Mouse (Mus musculus) neural tube, embryonic 11.5 days (tissue): Measurements from ENCODE around the gene Hibch. TPM values are rescaled to one million over a fixed set of nuclear protein-coding genes. Genes with fewer than 3 reads are reported as not detected.

Source experiments
- ATAC-seq: fragments of 200-750 bp; cut with Nextera tagmentation; 2 replicates; pipeline ENCODE4 v1.8.0; 2017; ENCODE audit warnings: moderate number of reproducible peaks, mild to moderate bottlenecking, moderate TSS enrichment, moderate library complexity; ENCODE audit not compliant: insufficient read depth, low FRiP score, low TSS enrichment
- DNase-seq: peaks from one replicate; pipeline ENCODE4 v3.0.0-alpha.2; 2015; ENCODE audit warnings: low spot score
- H3K27ac ChIP-seq: fragments of 300-500 bp; sonication (generic); 2 replicates; pipeline ENCODE4 v1.5.1; 2014; ENCODE audit warnings: low read depth, mild to moderate bottlenecking, low read length
- H3K27me3 ChIP-seq: fragments of 300-500 bp; sonication (generic); 2 replicates; pipeline ENCODE4 v1.6.1; 2014; ENCODE audit warnings: mild to moderate bottlenecking, low read length, mixed read lengths; ENCODE audit not compliant: control insufficient read depth, insufficient read depth
- H3K36me3 ChIP-seq: fragments of 300-500 bp; sonication (generic); 2 replicates; pipeline ENCODE4 v1.6.1; 2014; ENCODE audit warnings: mild to moderate bottlenecking, low read length, moderate library complexity, mixed read lengths; ENCODE audit not compliant: control insufficient read depth, insufficient read depth
- H3K4me1 ChIP-seq: fragments of 300-500 bp; sonication (generic); 2 replicates; pipeline ENCODE4 v1.6.1; 2014; ENCODE audit warnings: low read length, mixed read lengths; ENCODE audit not compliant: control insufficient read depth, insufficient read depth
- H3K4me2 ChIP-seq: fragments of 300-500 bp; sonication (generic); 2 replicates; pipeline ENCODE4 v1.6.1; 2014; ENCODE audit warnings: low read depth, mild to moderate bottlenecking, moderate library complexity
- H3K4me3 ChIP-seq: fragments of 300-500 bp; sonication (generic); 2 replicates; pipeline ENCODE4 v1.5.1; 2014; ENCODE audit warnings: low read depth, low read length
- H3K9ac ChIP-seq: fragments of 300-500 bp; sonication (generic); 2 replicates; pipeline ENCODE4 v1.6.1; 2014; ENCODE audit warnings: mild to moderate bottlenecking, low read length
- H3K9me3 ChIP-seq: fragments of 300-500 bp; sonication (generic); 2 replicates; pipeline ENCODE4 v1.6.1; 2016; ENCODE audit warnings: low read length; ENCODE audit not compliant: control insufficient read depth
- WGBS: fragments of 180-500 bp; shearing (Covaris S2); extraction: QIAGEN DNeasy Blood & Tissue Kit; methylation state at CpG from one replicate; pipeline ENCODE4 v1.1.7; 2014; 5-methylcytosine and 5-hydroxymethylcytosine counted together
- polyA plus RNA-seq: library from polyadenylated mRNA; unstranded; fragments of >200 nt; fragmentation: Nextera tagmentation; extraction: Ambion mirVana; gene quantifications from 2 replicates; pipeline ENCODE4 v1.2.1, GENCODE M21; 2014

Gene Hibch
- polyA plus RNA-seq, 1 experiment from 2014 or later = 34.2 TPM

DNA sequence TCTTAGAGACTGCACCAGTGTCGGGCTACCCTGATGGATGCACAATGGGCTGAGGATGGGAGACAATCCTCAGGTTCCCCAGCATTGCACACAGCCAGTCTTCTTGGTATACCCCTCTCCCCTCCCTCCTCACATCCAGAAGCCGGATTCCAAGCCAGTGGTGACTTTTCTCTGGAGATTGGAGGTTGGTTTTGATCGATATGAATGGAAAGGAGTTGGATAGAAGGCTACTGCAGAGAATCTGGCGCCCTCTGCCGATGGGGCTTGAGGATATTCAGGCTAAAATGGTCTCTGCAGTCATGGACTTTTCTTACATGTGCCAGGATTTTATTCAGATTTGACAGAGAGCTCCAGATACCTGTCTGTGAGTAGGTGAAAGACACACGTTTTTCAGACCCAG lies 110.4 kb downstream of the Hibch start:
- H3K4me1 ChIP-seq = no peaks in the 10 kb centered on the region
- ATAC-seq (no peak), DNase-seq (peak; percentile 34)
- no peak overlapping the region for H3K27ac ChIP-seq
- 36% methylated on average over 6 of the region's 6 CpGs for WGBS
- H3K36me3 ChIP-seq = no peaks in the 10 kb centered on the region
- no peaks in the 10 kb centered on the region for H3K9me3 ChIP-seq
- H3K9ac ChIP-seq = no peak overlapping the region
- H3K27me3 ChIP-seq = no peaks in the 10 kb centered on the region
- no peak overlapping the region for H3K4me3 ChIP-seq
- no peak overlapping the region for H3K4me2 ChIP-seq

DNA sequence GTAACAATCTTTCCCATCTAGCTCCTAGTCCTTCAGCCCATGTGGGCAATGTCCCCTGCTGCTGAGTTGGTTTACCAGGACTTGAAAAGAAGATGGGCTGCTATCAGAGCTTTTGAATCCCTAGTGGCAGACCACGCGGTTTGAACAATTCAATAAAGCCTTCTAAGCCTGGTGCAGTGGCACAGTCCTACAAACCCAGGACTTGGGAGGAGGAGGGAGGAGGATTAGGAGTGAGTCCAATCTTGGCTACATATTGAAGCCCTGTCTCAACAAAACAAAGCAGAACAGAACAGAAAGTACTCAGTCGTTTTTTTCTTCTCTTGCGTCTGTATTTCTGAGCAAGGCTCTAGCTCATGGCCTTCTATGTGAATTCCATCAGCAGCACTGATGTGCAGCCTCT lies 112.0 kb downstream of the Hibch start:
- DNase-seq (no peak), ATAC-seq (no peak)
- no peak overlapping the region for H3K4me2 ChIP-seq
- no peaks in the 10 kb centered on the region for H3K36me3 ChIP-seq
- no peak overlapping the region for H3K9ac ChIP-seq
- H3K4me1 ChIP-seq = no peaks in the 10 kb centered on the region
- no peak overlapping the region for H3K27ac ChIP-seq
- H3K27me3 ChIP-seq = no peaks in the 10 kb centered on the region
- no peak overlapping the region for H3K4me3 ChIP-seq
- H3K9me3 ChIP-seq = no peaks in the 10 kb centered on the region
- 78% methylated on average over 4 of the region's 4 CpGs for WGBS

DNA sequence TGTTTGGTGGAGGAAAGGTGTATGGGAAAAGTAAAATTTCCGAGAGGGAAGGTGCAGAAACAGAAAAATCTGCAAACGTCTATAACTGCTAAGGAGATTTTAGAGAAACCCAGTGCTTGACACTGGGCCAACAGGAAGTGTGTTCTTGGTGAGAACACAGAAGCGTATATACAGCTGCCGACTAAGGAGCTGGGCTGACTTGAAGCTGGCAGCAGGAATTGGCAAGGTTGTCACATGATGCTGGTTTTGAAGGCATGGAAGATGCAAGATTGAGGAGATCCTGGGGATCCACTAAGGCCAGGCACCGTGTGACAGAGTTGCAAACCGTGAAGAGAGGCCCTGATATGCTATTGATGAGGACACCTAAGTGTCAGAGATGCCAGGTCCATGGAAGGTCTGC lies 115.5 kb downstream of the Hibch start:
- ATAC-seq = no peak
- Histone ChIP-seq H3K4me3 (no peak overlapping the region), H3K9me3 (no peaks in the 10 kb centered on the region), H3K36me3 (no peaks in the 10 kb centered on the region), H3K27me3 (no peaks in the 10 kb centered on the region), H3K9ac (no peak overlapping the region), H3K27ac (no peak overlapping the region), H3K4me2 (no peak overlapping the region), H3K4me1 (no peaks in the 10 kb centered on the region)
- 86% methylated on average over 6 of the region's 6 CpGs for WGBS
- no peak for DNase-seq

DNA sequence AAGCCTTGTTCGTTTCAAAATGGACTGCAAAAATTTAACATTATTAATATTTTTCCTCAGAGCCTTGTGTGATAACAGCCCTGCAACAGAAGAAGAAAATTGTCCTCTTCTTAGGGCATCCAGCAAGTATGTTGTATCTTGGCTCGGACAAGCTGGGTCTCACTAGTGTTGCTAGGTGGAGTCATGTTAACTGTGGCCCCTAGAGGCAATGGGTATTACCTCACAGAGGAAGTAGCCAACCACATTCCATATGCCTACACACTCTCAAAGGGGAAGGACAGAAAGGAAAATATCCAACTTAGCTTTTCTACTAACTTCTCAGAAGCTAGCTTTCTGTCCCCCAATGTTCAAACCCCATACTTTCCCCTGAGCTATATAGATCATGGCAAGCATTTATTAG lies 118.4 kb downstream of the Hibch start:
- no peak for ATAC-seq
- DNase-seq = no peak

DNA sequence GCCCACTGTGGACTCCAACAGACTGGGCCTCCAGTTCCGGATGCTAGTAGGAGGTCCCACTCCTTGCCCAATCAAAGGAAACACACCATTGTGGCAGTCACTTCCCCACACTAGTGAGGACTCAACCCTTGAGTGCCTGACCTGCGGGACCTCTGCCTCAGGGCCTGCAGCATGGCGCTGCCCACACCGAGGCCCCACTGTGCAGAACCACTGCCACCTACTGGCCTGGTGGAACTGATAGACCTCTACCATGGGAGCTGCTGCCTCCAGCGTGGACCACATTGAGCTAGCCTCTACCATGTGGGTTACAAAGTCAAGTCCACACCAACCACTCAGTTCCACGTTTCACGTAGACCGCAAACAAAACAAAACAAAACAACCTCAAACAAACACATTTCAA lies 119.9 kb downstream of the Hibch start:
- no peak overlapping the region for H3K27ac ChIP-seq
- DNase-seq = no peak
- no peak overlapping the region for H3K9ac ChIP-seq
- no peak for ATAC-seq
- no peak overlapping the region for H3K4me3 ChIP-seq
- no peaks in the 10 kb centered on the region for H3K9me3 ChIP-seq
- H3K27me3 ChIP-seq = no peaks in the 10 kb centered on the region
- 69% methylated on average over 8 of the region's 8 CpGs for WGBS
- no peaks in the 10 kb centered on the region for H3K4me1 ChIP-seq
- no peaks in the 10 kb centered on the region for H3K36me3 ChIP-seq
- H3K4me2 ChIP-seq = no peak overlapping the region

More for the DNA sequence above, 118.4 kb downstream of the Hibch start:
- WGBS = 86% methylated on average over 2 of the region's 2 CpGs
- Histone ChIP-seq H3K27me3 (no peaks in the 10 kb centered on the region), H3K36me3 (no peaks in the 10 kb centered on the region), H3K4me3 (no peak overlapping the region), H3K9me3 (no peaks in the 10 kb centered on the region), H3K27ac (no peak overlapping the region), H3K4me1 (no peaks in the 10 kb centered on the region), H3K4me2 (no peak overlapping the region), H3K9ac (no peak overlapping the region)

Other genes starting within 250 kb of the Hibch start
- gene Nemp2, start 214.2 kb upstream of the Hibch start, polyA plus RNA-seq = 9.0 and 11.8 TPM in 2 replicates
- gene Mfsd6, start 117.5 kb upstream of the Hibch start, polyA plus RNA-seq = 4.2 and 4.7 TPM in 2 replicates
- 11.3 and 12.4 TPM in 2 replicates for gene Inpp1, start 27.2 kb upstream of the Hibch start, polyA plus RNA-seq
- gene 1700019D03Rik, start 175.2 kb downstream of the Hibch start, polyA plus RNA-seq = 4.8 and 6.8 TPM in 2 replicates
- 11.2 and 13.6 TPM in 2 replicates for gene Mstn, start 216.7 kb downstream of the Hibch start, polyA plus RNA-seq